Mouse (Mus musculus) embryo, embryonic 10.5 days (tissue): ENCODE results near the gene Nfatc2.

Experiments used
- DNase-seq: peaks from one replicate; pipeline ENCODE4 v3.0.0-alpha.2; 2015; ENCODE audit warnings: low spot score

The Nfatc2 gene

DNA sequence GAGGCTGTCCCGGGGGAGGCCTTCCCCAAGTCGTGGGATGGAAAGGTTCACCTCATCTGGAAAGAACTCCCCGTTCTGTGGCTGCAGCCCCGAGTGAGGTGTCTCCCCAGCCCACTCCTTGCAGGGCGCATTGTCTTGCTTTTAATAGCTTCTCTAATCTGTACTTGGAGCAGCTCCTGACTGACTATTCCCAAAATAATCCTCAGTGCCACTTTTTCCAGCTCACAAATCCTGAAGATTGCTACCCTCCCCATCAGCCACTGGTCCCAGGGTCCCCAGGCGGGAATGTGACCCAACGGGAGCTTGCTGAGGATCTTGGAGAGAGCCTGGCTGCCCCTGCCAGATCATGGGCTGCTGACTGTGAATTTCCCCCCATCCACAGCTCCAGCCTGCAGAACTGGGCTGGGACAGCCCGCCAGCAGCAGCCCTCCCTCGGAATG, 6.7 kb upstream of the Nfatc2 start:
- no peak for DNase-seq

DNA sequence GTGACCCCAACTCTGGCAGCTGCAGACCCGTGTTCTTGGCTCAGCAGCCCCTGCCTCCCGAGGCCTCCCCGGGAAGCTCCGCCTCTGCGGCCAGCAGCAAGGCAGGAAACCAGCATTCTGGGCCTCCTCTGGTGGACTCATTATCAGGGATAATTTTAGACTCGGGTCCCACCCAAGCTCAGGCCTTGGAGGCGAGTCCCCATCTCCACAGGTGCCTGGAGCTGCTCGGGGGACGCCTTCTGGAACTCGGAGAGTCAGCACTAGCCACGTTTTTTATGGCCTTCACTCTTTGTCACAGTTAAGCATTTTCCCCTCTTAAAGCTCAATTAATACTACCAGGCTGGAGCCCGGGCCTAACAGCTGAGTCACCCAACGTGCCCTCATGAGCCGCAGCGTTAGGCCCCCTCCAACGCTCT, 3.2 kb upstream of the Nfatc2 start:
- no peak for DNase-seq

DNA sequence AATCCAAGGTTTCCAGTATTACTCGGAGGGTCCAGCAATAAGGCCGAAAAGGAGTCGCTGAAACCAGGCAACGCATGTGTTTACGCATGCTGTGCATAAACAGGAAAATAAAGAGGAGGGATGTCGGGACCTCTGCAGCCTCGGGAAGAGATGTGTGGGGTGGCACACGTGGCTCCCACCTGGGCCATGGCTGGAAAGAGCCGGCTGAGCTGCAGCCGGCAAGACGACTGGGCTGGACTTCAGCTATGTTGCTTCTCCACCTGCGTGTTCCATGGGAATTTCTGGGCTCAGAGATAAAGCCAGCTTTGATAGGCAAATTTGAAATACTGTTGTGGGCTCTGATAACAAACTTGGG, 907 bp upstream of the Nfatc2 start:
- no peak for DNase-seq

DNA sequence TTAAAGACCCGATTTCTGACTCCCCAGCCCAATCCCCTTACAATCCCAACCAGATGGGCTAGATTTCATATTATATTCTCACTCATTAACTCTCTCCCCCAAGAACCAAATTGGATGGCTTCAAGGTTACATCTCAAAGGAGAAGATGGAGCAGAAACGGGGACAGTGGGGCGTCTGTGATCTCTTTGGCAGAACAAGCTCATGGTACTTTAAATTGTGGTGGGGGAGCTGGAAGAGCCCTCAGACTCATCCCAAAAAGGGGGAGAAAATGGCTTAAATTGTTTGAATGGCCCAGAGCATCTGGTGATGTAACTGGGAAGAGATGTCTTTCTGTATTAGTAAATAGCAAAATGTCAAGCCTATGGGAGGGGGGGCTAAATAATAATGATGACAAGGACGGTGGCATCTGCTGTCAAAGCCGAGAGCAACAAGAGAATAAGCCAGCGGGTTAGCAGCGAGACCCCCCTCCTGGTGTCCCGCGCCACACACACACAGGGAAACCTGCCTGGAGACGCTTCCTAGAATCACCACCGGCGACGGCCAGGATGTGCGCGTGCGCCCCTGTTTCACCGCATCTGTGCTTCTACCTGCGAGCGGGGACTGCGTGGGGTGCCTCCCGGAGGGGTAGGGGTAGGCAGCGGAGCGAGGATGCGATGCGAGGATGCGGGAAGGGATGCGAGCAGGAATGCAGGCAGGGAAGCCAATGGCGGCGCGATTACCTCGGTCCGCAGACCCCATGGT, 537 bp downstream of the Nfatc2 start:
- peak; percentile 47 for DNase-seq

DNA sequence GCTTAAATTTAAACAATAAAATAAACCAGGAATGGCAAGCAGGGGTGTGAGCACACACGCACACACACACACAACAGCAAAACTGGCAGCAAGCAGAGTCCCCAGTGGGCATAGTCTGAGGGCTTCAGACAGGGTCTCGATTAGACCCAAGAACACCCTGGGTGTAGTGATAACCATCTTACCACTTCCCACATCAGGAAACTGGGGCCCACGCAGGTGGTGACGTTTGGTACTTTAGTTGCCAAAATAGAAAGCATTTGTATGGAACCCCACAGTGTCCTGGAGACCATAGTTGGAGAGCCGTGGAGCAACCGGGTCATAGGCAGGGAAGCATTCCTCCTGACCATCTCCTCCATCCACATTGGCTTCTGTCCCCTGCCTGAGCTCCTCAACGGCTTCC, 5.8 kb downstream of the Nfatc2 start:
- DNase-seq: no peak

DNA sequence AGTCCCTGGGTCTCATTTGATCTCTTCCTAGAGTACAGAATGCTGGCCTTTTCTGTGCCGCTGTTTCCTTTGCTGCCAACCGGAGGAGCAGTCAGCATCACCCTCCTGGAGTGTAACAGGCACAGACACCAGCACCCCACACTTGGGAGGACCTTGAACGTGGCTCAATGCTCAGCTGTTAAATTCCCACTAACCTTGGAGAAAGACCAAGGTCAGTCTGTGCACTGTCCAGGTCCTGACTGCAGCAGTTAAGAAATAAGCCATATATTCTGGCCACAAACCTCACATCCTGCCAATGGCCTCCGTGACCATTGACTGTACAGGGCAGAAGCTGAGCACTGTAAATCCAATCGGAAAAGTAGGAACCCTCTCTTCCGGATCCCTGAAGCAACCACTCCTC, 7.8 kb downstream of the Nfatc2 start:
- no peak for DNase-seq

DNA sequence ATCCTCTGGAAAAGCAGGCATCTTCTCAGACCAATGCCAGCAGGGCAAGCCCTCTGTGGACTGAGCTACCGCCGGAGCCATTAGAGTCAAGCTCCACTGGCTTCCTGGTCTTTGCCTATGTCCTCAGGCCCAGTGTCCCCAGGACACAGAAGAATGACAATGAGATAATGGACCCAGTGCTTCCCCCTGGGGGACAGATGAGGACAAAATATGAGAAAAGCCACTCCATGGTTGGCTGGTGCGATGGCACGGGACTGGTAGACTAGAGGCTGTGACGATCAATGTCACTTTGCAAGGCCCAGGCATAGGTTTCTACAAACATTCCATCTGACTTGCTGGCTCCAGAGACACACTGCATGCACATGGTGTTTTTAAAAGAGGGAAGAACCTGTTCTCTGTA, 8.5 kb downstream of the Nfatc2 start:
- DNase-seq: no peak

DNA sequence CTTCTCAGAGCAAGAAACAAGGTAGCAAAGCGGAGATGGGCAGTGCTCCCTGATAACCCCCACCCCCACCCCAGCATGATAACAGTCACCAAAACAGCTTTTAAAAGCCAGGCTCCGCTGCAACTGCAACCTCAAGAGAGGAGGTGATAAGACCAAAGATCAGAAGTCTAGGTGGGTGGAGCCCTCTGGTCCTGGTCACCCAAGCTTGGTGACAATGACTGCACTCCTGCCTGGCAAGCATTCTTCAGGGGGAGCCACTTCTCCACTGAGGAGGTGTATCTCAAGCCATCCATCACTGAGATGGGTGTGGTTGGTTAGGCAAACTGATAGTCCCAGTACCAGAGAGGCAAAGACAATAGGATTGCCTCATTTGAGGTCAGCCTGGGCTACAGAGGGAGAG, 10.4 kb downstream of the Nfatc2 start:
- no peak for DNase-seq

DNA sequence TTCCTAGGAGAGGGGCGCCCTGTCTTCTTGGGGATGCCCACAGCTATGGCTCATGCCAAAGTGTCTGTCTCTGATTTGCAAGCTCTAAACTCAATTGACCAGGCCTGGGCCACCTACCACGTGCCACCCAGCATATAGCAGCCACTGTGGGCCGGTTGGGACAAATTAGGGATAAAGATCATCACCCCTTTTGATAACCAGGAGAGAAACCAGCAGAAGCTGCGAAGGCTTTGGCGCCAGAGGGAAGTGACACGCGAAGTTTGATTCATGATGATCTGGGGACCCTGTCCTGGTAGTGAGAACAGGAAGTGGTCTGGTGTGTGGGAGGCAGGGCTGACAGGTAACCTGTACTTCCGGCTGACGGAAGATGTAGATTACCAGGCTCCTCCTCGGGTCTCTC, 10.9 kb downstream of the Nfatc2 start:
- DNase-seq: no peak

DNA sequence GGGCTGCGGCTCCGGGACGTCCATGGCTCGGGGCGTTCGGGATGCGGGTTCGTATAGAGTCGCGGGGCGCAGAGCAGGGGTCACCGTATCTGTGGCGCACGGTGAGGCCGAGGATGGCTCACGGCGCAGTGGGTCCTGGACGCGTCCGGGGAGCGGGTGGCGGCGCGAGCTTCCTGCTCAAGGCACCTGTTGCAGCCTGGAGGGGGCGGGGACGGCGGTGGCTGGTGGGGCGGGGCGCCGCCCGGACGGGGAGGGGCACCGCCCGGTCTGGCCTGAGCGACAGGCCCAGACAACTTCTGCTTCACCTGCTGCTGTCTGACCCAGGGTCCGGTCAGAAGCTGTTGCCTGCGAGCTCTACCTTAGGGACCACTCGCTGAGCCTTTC, 11.3 kb downstream of the Nfatc2 start:
- DNase-seq: no peak

DNA sequence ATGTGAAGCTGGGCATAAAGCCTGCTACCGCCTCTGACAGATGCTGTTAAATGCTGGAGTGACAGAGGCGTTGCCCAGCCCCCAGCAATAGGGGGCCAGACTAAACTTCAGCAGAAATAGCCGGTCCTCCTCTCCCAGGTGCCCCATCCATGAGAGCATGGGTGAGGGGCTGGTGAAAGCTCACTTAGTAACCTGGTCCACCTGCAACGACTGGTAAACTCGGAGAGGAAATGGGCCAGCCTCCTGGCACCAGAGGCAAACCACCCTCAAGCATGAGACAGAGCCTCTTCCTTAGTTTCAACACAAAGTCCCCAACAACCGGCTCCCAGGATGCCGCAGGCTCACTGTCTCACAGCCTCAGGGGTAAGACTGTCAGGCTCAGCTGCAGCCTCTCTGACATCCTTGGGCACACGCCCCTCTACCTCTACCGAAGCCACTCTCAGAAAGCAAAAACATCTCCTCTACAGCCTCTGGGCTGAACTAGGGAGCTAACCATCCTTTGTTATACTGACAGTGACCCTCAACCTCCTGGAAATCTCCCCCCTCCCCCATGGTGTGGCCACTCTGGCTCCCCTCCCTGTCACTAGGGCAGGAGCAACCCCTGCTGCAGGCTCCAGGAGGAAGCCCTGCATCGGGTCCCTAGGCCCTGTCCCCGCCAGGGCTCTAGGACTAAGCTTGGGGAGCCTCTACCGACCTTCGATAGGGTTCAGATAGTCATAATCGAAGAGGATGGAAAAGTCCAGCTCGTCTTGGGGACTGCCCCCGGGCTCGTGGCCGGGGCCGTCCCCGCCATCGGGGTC, 11.9 kb downstream of the Nfatc2 start:
- DNase-seq: no peak

DNA sequence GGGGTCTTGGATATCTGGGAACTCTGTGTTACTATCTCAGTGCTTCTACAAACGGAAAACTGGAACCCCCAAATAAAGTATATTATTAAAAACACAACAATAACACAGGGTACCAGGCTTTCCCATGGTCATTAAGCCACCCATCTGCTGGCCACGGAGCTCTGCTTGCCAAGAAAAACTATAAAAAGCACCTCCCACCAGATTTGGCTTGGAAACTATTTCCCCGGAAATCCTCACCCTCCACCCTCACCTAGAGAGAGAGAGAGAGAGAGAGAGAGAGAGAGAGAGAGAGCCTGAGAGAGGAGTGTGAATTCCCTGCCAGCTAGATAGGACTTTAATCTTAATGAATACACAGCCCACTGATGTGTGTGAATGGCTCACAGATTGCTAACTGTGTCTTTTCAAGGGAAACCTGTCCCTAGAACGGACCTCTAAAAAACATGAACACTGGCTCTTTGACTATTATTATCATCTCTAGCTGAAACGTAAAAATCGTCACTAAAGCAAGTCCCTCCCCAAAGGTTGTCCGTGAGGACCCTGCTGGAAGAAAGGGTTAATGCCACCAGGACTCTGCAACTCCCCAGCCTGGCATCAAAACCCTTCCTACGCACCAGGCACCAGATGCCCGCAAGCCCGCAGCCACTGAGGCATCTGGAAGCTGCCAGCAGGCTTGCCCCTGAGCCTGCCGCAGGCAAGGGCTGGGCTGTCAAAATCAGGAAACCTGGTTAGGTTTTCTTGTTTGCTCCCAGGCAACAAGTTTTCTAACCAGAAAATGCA, 12.7 kb downstream of the Nfatc2 start:
- no peak for DNase-seq

DNA sequence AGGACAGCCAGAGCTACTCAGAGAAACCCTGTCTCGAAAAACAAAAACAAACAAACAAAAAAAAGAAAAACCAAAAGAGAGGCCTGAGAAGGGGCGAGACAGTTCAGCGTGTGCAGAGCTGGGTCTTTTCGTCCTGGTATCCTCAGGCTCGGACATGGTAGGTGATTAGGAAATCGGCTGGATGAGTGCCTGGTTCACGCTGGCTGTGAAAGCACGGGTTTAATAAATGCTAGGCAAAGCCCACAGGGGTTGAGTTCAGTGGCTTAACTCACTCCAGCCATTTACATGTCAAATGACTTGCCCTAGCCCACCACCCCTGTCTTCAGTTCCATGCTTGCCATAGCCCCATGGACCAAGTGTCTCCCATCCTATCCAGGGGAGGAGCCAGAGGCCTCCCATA, 14.3 kb downstream of the Nfatc2 start:
- no peak for DNase-seq

DNA sequence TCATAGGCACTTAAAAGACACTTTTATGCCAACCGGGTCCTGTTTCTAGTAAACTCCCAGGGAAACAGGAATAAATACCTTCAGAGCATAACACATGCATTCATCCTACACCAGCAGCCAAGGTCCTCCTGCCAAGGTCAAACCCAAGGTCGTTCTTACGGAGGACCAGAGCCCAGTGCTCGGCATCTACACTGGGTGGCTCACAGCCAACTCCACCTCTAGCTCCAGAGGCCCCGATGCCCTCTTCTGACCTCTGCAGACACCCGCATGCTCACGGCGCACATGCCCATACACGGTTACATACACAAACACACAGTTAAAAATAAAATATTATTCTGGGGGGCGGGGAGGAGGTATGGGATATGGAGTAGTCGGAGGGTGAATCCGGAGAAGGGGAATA, 14.9 kb downstream of the Nfatc2 start:
- no peak for DNase-seq

DNA sequence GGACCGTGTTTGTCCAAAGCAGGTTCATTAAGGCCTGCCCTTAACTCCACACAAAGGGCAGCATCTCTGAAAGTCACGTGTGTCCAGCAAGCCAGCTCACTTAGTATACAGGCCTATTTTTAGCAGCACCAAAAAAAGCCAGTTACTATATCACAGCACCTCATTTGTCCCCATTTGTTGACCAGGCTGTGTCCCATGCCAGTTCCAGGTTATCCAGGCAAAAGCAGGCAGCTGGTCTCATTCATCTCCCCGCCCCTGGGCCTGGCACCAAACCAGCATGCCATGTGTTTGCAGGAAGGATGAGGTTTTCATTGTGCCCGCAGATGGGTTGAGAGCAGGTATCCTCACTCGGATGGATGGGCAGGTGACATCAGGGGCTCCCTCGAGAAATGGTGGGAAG, 16.6 kb downstream of the Nfatc2 start:
- no peak for DNase-seq

DNA sequence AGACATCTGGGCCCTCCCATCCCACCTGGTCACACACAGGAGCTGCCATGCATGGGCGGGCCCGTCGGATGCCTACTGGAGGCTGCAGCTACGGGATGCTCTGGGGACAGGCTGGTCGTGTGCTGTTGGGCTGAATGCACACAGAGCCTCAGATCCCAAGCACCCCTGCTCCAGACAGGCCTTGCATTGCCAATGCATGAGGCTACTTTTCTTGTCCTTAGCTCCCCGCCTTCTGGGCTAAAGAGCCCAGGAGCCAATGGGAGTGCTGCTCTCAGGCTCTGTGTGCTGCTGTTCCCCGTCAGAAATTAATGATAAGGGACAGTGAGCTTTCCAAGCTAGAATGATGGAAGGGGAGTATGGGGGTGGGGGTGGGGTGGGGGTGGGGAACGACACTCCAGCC, 17.0 kb downstream of the Nfatc2 start:
- DNase-seq: no peak

DNA sequence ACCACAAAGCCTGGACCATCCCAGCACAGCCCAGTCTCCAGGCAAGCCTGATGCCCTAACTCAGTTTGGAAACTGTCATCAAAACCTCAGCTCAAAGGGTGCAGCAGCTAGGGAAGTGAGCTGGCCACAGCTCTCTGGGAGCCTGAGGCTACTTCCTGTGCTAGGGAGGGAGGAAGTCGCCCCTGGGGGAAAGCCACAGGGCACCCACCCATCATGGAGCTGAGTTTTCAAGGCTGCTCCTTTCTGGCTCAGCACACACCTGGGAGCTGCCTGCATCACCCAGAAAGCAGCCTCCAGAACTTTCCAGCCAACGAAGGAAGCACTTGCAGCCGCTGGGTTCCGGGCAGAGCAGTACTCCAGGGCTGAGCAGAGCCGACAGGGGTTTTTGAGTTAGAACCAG, 18.4 kb downstream of the Nfatc2 start:
- DNase-seq: no peak

DNA sequence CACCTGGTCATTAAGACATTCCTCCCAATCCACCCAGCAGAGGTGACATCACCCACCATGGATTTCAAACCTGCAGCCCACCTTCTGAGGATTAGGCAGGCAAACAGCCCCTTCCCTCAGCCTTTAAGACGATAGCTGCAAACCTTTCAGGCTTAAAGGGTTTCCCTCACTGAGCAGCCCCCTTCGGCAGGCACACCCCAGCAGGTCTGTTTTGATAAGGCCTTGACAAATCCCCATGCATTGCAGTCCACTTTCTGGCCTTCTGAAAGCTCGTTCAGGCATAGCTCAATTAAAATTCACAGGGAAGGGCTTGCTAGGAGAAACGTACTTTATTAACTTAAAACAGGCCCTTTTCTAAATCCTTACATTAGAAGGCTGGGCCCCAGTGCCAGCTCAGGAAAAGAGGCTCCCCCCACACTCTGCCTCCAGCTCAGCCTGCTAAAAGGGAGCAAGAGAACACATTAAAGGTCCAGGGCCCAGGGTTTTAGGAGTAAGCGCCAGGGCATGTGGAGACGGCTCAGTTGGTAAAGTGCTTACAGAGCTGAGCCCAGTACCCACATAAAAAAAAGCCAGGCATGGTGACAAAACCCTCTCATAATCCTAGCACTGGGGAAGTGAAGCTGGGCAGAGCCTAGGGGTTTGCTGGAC, 20.1 kb downstream of the Nfatc2 start:
- DNase-seq: no peak

DNA sequence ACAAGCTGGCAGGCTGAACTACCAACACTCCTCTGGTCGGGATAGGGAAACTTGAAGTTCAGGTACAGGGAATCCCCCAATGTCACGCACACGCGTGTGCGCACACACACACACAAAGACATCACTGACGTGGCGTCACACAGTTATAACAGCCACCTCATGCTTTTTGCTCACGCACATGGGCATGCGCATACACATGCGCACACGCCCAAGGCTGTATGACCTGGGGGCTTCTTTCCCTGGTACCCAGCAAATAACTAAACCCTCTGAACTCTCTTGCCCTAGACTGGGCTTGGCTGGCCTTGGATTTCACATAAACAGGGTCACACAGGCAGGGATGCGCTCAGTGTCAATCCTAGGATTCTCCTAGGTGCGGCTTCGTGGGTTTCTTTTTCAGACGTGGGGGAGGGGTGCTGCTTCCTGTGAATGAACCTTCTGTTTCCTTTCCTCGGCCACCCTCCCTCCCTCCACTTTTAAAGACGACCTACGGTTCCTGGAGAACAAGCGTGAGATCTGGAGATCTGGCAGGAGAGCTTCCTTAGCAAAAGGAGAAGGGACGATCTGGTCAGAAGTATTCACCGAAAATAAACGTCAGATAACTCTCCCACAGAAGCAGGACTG, 21.1 kb downstream of the Nfatc2 start:
- no peak for DNase-seq

DNA sequence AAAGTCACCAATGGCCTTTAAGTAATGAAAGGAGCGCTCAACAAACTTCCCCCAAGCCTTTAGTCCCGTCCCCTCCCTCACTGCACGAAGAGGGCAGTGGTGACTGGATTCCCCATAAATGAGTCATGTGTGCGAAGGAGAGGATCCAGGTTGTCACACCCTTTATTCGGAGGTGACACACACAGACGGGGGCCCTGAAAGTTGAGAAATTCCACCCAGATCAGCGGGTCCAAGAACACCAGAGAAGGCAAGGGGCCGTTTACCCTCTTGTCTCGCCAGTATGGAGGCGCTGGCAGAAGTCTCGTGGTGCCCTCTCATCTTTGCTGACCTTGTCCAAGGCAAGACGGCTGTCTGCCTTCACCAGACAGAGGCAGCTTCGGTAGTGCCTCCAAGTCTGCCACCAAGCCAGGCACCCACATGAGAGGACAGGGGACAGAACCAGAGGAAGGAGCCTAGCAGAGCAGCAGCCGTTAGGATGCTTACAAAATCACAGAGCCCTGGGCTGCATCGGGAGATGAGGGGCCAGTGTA, 21.8 kb downstream of the Nfatc2 start:
- no peak for DNase-seq

DNA sequence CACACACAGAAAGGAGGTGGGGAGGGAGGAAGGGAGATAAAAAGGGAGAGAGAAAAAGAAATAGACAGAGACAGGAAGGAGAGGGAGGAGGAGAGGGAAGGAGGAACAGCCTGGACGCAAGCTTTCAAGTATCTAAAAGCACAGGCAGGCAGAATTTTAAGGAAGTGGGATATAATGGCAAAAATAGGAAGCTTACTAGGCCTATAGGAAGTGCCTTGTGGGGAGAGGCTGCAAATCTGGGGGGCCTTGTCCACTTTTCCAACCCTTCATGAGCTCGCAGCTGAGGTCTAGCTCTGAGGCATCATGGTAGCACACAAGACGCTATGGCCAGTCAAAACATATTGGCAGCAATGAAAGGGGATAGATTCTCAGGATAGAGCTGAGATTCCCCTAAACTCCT, 22.3 kb downstream of the Nfatc2 start:
- DNase-seq: no peak

DNA sequence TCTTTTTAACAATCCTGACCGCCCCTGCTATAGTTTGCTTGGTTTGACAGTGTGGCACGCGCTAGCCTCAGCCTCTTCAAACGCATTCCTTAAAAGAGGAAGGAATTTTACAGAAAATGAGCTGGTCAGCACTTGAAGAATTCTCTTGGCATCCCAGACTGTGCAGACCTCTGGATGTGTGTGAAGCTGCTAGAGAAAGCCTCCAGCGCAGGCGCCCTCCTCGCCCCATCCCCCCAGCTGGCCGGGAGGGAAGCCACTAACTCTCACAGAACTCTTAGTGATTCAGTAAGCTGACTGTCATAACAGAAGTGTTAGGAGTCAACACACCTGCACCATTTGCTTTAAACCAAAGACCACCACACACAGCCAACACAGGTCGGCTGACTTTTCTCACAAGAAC, 23.3 kb downstream of the Nfatc2 start:
- DNase-seq: no peak
